Mouse (Mus musculus): ENCODE measurements around the gene Tex26.

- TF ChIP-seq POLR2A (IDR thresholded peaks at IDR 0.05; ENCODE audit: extremely low read depth, insufficient read depth, low read length), result peak; percentile 41; the same call in 1 of the 2 replicates
- no peak for TF ChIP-seq CTCF (IDR thresholded peaks at IDR 0.05; ENCODE audit: extremely low read depth, insufficient read depth, low read length)
These were observed 717 bp downstream of the Tex26 start for GRCm38 (mm10) chr5:149440180-149440573.

All from cortical plate, adult 2 months (tissue).